Mouse (Mus musculus) E14TG2a.4 (cell line): ENCODE data around the gene Elovl7.

Source experiments
- CTCF ChIP-seq: conservative IDR thresholded peaks from 2 replicates; pipeline ENCODE4 v1.5.1; 2014; ENCODE audit warnings: low read length
- NANOG ChIP-seq: IDR thresholded peaks from 2 replicates; pipeline ENCODE4 v1.6.1; 2014; ENCODE audit warnings: borderline replicate concordance, low read length, mixed read lengths
- POU5F1 ChIP-seq: IDR thresholded peaks from 2 replicates; pipeline ENCODE4 v1.6.1; 2014; ENCODE audit warnings: low read length, borderline replicate concordance

DNA sequence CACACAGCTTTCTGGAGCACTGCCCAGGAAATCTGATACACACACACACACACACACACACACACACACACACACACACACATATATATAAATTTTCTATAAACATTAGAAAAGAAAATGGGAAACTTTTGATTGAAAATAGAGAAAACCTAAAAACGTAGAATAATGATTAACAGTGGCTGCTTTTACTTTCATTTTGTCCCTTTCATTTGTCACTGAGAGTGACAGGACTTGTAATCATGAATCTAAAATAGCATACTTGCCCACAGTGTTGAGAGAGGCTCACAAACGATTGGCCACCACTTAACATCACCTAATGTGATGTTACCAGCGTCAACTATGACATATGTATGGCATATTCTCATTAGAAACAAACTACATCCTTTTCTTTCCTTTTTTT lies 75.2 kb downstream of the Elovl7 start:
- TF ChIP-seq CTCF (no peak), NANOG (no peak), POU5F1 (no peak)
